8 mouse cellular contexts compared by ENCODE assay signal in the genomic region with DNA sequence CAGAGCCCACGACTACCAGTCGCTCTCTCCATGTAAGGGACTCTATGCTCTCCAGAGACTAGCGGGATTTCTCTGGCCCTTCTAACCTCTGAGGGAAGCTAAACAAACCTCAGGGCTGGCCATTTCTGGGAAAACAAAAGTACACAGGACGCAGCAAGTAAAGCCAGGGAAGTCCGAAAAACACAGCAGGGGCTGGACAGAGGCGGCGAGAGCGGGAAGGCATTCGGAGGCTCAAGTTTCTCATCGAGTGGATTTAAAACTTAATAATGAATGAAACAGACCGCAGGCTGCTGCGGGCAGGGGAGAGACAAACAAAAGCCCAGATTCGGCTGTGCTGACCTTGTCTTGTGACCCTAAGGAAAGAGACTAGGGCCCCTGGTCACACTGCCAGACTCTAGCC.
A peak's percentile ranks its signal among the peaks of the same experiment; 100 is the strongest.
DNase-seq lines count a peak whose midpoint lies in the region; ATAC-seq and TF ChIP-seq lines count a peak whose summit lies in the region.

No protein-coding gene starts in this region.

- DNase-seq in lung, embryonic 14.5 days, result peak; percentile 50
- no peak for DNase-seq in lung, adult 18-20 months
- peak; percentile 54 for DNase-seq in limb, embryonic 11.5 days (ENCODE audit: low spot score)
- DNase-seq in cerebellum, adult 18-20 months, result no peak
- DNase-seq in ovary, postnatal 10 days (ENCODE audit: low spot score), result no peak
- DNase-seq in gastrocnemius, postnatal 36 days, result no peak

- WGBS in lung, embryonic 14.5 days, result 29% methylated on average over 13 of the region's 13 CpGs
- WGBS in embryonic facial prominence, embryonic 15.5 days, result 24% methylated on average over 13 of the region's 13 CpGs
- WGBS in limb, embryonic 11.5 days, result 27% methylated on average over 13 of the region's 13 CpGs
- 26% methylated on average over 13 of the region's 13 CpGs for WGBS in stomach, embryonic 15.5 days

- intact Hi-C loops in gastrocnemius, postnatal 36 days (cut with DNase I), result no loop called here

- H3K4me2 ChIP-seq in lung, embryonic 14.5 days, result 0 out of 2 replicates have a peak overlapping the region, but pooled peaks have one; percentile 4
- peak overlapping the region; percentile 27 for H3K4me2 ChIP-seq in embryonic facial prominence, embryonic 15.5 days (replicated peaks)
- H3K4me2 ChIP-seq in limb, embryonic 11.5 days (ENCODE audit: low read depth, severe bottlenecking), result 0 out of 2 replicates have a peak overlapping the region, but pooled peaks have one; percentile 7
- peak overlapping the region; percentile 16; the same call in 1 of the 2 replicates for H3K4me2 ChIP-seq in stomach, embryonic 15.5 days

- 0 out of 2 replicates have a peak overlapping the region, but pooled peaks have one; percentile 17 for H3K9ac ChIP-seq in lung, embryonic 14.5 days
- H3K9ac ChIP-seq in embryonic facial prominence, embryonic 15.5 days, result no peak overlapping the region
- peak overlapping the region; percentile 9 for H3K9ac ChIP-seq in limb, embryonic 11.5 days (ENCODE audit: low read length)
- no peak overlapping the region for H3K9ac ChIP-seq in stomach, embryonic 15.5 days

- no peak overlapping the region for H3K4me3 ChIP-seq in lung, embryonic 14.5 days (ENCODE audit: low read depth, low read length)
- no peak overlapping the region for H3K4me3 ChIP-seq in embryonic facial prominence, embryonic 15.5 days (replicated peaks)
- no peak overlapping the region for H3K4me3 ChIP-seq in limb, embryonic 11.5 days (ENCODE audit: low read depth, low read length)
- H3K4me3 ChIP-seq in stomach, embryonic 15.5 days (replicated peaks), result no peak overlapping the region

- no peak for ATAC-seq in lung, embryonic 14.5 days (ENCODE audit: insufficient read depth)
- ATAC-seq in embryonic facial prominence, embryonic 15.5 days (ENCODE audit: insufficient number of reproducible peaks, low FRiP score, low TSS enrichment, low read depth), result no peak
- no peak for ATAC-seq in limb, embryonic 11.5 days (ENCODE audit: insufficient number of reproducible peaks, low FRiP score, low TSS enrichment, low read depth)
- ATAC-seq in stomach, embryonic 15.5 days (ENCODE audit: insufficient read depth, low FRiP score, low read depth), result no peak

- 0 out of 2 replicates have a peak overlapping the region, but pooled peaks have one; percentile 6 for H3K27ac ChIP-seq in lung, embryonic 14.5 days (ENCODE audit: low read depth)
- H3K27ac ChIP-seq in embryonic facial prominence, embryonic 15.5 days (replicated peaks), result peak overlapping the region; percentile 58
- H3K27ac ChIP-seq in limb, embryonic 11.5 days (replicated peaks; ENCODE audit: low read depth, low read length), result peak overlapping the region; percentile 78
- no peak overlapping the region for H3K27ac ChIP-seq in stomach, embryonic 15.5 days

- H3K4me1 ChIP-seq in lung, embryonic 14.5 days (ENCODE audit: insufficient read depth), result no peaks in the 10 kb centered on the region
- peaks cover 36% of the 10 kb centered on the region for H3K4me1 ChIP-seq in embryonic facial prominence, embryonic 15.5 days
- H3K4me1 ChIP-seq in limb, embryonic 11.5 days (ENCODE audit: control insufficient read depth, insufficient read depth, low read length), result peaks cover 22% of the 10 kb centered on the region
- 0 out of 2 replicates have a peak, but pooled peaks cover 3% of the 10 kb centered on the region for H3K4me1 ChIP-seq in stomach, embryonic 15.5 days

- H3K27me3 ChIP-seq in lung, embryonic 14.5 days (ENCODE audit: insufficient read depth, low read length), result no peaks in the 10 kb centered on the region
- no peaks in the 10 kb centered on the region for H3K27me3 ChIP-seq in embryonic facial prominence, embryonic 15.5 days
- no peaks in the 10 kb centered on the region for H3K27me3 ChIP-seq in limb, embryonic 11.5 days (ENCODE audit: control insufficient read depth, insufficient read depth, low read length)
- no peaks in the 10 kb centered on the region for H3K27me3 ChIP-seq in stomach, embryonic 15.5 days (replicated peaks)

- TF ChIP-seq CTCF in lung, embryonic 14.5 days (IDR thresholded peaks at IDR 0.05; ENCODE audit: low read depth), result no peak

- no peaks in the 10 kb centered on the region for H3K9me3 ChIP-seq in lung, embryonic 14.5 days (ENCODE audit: low read depth, low read length)
- no peaks in the 10 kb centered on the region for H3K9me3 ChIP-seq in embryonic facial prominence, embryonic 15.5 days (replicated peaks)
- H3K9me3 ChIP-seq in limb, embryonic 11.5 days (ENCODE audit: control insufficient read depth, low read length), result no peaks in the 10 kb centered on the region
- no peaks in the 10 kb centered on the region for H3K9me3 ChIP-seq in stomach, embryonic 15.5 days

- peaks cover 36% of the 10 kb centered on the region for H3K36me3 ChIP-seq in lung, embryonic 14.5 days (ENCODE audit: insufficient read depth)
- H3K36me3 ChIP-seq in embryonic facial prominence, embryonic 15.5 days, result peaks cover 38% of the 10 kb centered on the region
- H3K36me3 ChIP-seq in limb, embryonic 11.5 days (ENCODE audit: control insufficient read depth, insufficient read depth, low read length), result peaks cover 21% of the 10 kb centered on the region
- H3K36me3 ChIP-seq in stomach, embryonic 15.5 days, result 0 out of 2 replicates have a peak, but pooled peaks cover 6% of the 10 kb centered on the region

Comparison
In these comparisons a context has a peak if more than half of its experiments do, and no peak if none do; other contexts are left out.
1. DNase-seq: peak in lung, embryonic 14.5 days (single experiment) and limb, embryonic 11.5 days (single experiment); none in lung, adult 18-20 months (0 of 2), cerebellum, adult 18-20 months (0 of 2), ovary, postnatal 10 days (single experiment) and gastrocnemius, postnatal 36 days (0 of 2).
2. H3K9ac ChIP-seq: peak in lung, embryonic 14.5 days (single experiment) and limb, embryonic 11.5 days (single experiment); none in embryonic facial prominence, embryonic 15.5 days (single experiment) and stomach, embryonic 15.5 days (single experiment).
3. Peak in every context shown above with its lines, with median percentiles within 50 percentile points of each other: H3K4me2 ChIP-seq.